Mouse (Mus musculus): ENCODE data around the gene Aacs. TPM values are rescaled to one million over a fixed set of nuclear protein-coding genes. Genes with fewer than 3 reads are reported as not detected.
A peak's percentile ranks its signal among the peaks of the same experiment; 100 is the strongest.
"Not testable (repeated sequence)": the region's sequence is repeated elsewhere in the genome, so short reads cannot be mapped to it uniquely, and the experiment has no call there.

Gene Aacs
- total RNA-seq (2017): 9.0 to 122 TPM (median 12.6 TPM) in 3 replicates

DNA sequence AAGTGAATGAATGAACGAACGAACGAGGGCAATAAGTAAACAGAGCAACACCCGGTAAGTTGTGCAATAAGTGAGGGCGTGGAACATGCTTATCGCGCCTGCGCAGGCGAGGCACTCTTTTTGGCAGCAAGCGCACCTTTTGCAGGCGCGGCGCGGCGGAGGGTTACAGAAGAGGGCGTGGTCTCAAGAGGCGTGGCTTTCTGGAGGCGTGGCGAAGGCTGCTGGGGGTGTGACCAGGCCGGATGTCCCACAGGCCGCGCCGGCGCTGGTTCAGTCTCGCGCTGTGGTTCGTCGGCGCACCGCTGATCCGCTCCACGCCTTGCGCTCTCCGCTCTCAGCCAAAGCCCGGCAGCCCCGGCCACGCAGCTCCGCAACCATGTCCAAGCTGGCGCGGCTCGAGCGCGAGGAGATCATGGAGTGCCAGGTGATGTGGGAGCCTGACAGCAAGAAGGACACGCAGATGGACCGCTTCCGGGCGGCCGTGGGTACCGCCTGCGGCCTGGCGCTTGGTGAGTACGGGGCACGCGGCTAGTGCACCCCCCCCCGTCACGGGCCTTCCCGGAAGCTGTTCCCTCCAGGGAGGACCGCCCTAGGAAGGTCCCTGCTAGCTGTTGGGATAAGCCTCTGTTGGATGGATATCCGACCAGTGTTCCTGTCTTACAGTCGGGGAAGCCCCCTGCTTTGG lies at the start of gene Aacs:
Gene Aacs (plus strand): TSS at position 214 of the 685 bp plus-strand sequence.
- ATAC-seq (replicated peaks; ENCODE audit: insufficient number of reproducible peaks, low FRiP score, low TSS enrichment, poor library complexity, severe bottlenecking): peak; percentile 97

DNA sequence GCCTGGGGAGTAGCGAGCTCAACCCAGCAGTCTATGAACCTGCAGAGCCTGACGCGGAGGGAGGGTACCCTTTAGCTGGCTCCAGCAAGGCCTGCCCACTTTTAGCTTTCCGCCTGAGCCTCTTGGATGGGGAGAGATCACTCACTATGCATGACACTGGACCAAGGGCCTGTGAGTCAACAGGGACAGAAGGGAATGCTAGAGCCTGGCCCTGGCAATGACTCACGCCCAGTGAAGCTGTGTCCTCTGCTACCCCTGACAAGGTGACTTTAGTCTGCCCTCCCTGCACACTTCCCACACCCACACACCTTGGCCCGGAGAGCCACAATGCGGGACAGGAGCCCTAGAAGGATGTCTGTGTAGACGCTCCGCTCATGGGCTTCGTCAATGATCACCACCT lies 49.3 kb upstream of the Aacs start:
- no peak for ATAC-seq (replicated peaks; ENCODE audit: insufficient number of reproducible peaks, low FRiP score, low TSS enrichment, poor library complexity, severe bottlenecking)

DNA sequence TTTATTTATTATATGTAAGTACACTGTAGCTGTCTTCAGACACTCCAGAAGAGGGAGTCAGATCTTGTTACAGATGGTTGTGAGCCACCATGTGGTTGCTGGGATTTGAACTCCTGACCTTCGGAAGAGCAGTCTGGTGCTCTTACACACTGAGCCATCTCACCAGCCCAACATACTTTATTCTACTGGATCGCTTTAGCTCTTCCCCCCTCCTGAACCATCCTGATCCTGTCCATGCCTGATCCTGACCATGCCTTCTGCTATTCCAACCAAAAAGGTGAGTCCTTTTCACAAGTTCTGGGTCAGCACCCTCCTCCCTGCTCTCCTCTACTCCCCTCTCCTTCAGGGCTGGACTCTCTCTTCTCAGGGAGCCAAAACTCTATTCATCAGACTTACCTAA lies 43.3 kb upstream of the Aacs start:
- ATAC-seq (replicated peaks; ENCODE audit: insufficient number of reproducible peaks, low FRiP score, low TSS enrichment, poor library complexity, severe bottlenecking): not testable (repeated sequence)

DNA sequence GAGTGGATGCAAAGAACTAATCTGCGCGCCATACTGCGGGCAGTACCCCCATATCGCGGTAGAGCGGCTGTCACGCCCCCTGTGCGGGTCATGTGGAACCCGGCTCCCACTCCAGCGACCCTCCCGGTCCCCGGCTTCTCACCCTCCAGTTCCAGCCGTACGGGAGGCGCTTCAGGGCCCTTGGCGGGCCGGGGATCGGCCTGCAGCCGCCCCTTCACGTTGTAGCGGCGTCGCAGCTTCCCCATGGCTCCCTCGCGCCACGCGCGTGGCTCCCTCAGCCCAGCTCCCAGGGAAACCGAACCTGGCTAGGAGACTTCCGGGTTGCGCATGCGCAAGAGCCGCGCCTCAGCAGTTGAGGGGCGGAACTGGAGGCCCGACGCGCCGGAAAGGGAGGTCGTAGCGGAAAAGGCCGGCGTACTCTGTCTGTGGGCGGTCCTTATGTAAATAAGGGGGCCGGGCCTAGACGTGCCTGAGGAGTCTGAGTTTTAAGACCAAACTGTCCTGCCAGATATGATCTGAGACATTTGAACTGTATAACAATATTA lies 41.7 kb upstream of the Aacs start, which contains the start of gene Dhx37:
Gene Dhx37 (minus strand): TSS at position 329 of the 545 bp plus-strand sequence.
- peak; percentile 97 for ATAC-seq (replicated peaks; ENCODE audit: insufficient number of reproducible peaks, low FRiP score, low TSS enrichment, poor library complexity, severe bottlenecking)

DNA sequence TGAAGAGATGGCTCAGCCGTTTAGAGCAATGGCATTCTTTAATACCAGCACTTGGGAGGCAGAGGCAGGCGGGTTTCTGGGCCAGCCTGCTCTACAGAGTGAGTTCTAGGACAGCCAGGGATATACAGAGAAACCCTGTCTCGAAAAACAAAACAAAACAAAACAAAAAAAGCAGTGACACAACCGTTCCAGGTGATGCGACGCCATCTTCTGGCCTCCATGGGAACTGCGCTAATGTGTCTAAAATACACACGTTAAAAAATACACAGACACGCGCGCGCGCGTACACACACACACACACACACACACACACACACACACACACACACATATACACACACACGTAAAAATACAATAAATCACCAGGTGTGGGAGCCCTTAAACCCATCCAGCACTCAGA lies 41.3 kb upstream of the Aacs start:
- not testable (repeated sequence) for ATAC-seq (replicated peaks; ENCODE audit: insufficient number of reproducible peaks, low FRiP score, low TSS enrichment, poor library complexity, severe bottlenecking)

DNA sequence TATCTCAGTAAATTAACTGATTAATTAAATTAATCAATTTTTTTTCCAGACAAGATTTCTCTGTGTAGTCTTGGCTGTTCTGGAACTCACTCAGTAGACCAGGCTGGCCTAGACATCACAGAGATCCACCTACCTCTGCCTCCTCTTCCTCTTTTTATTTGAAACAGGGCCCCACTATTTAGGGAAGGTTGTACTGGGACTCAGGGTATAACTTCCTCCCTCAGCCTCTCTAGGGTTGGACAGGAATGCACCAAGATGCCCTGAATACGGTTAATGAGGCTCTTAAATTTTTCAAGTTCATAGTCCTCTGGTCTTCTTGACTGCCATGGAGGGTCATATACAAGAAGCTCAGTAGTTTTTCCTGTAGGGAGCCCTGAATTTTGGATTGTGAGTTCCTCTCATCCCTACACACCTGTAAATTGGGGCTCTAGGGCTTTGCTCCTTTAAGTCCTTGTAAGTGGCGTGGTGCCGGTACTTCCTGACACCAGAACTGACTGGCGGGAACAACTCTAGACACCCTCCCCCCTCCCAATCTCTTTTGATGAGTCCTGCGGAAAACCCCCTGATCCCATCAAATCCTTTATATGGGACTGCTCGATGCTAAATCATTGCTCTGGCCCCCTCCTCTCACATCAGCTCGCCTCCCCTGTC lies 34.9 kb upstream of the Aacs start:
- peak; percentile 63 for ATAC-seq (replicated peaks; ENCODE audit: insufficient number of reproducible peaks, low FRiP score, low TSS enrichment, poor library complexity, severe bottlenecking)

DNA sequence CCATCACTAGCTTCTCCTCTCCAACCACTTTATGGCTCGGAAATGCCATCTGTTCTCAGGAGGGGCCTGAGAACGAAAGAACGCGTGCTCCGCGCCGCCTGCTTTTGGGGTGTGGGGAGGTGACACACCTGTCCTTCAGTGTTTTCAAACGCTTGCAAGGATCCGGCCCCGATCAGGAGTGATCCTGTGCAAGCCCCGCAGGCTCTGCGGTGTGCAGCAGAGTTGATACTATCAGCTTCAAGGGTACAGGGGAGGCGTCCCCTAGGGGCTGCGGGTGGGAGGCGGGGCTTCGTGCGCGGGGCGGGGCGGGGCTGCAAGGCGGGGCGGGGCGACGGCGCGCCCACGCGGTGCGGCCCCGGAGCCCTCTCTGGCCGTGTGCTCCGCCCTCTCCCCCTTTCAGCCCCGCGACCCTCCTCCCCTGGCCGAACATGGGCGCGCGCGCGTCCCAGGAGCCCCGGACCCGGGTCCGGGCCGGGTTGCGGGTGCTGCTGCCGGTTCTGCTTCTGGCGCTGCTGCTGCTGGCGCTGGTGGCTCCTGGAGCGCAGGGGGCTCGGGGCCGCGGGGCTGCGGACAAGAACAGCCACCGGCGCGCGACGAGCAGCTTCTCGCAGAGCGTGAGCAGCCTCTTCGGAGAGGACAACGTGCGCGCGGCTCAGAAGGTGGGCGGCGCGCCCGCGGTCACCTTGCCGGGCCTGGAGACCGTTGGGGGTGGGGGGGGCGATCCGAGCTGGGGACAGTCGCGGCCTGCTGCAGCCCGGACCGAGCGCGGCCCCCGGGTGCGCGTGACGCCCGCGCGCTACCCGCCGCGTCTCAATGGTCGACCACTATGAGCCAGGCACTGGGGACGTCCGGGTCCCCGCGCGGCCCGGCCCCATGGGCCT lies 34.1 kb upstream of the Aacs start, which contains the start of gene Bri3bp:
Gene Bri3bp (plus strand): TSS at position 335 of the 881 bp plus-strand sequence.
- no peak for ATAC-seq (replicated peaks; ENCODE audit: insufficient number of reproducible peaks, low FRiP score, low TSS enrichment, poor library complexity, severe bottlenecking)

DNA sequence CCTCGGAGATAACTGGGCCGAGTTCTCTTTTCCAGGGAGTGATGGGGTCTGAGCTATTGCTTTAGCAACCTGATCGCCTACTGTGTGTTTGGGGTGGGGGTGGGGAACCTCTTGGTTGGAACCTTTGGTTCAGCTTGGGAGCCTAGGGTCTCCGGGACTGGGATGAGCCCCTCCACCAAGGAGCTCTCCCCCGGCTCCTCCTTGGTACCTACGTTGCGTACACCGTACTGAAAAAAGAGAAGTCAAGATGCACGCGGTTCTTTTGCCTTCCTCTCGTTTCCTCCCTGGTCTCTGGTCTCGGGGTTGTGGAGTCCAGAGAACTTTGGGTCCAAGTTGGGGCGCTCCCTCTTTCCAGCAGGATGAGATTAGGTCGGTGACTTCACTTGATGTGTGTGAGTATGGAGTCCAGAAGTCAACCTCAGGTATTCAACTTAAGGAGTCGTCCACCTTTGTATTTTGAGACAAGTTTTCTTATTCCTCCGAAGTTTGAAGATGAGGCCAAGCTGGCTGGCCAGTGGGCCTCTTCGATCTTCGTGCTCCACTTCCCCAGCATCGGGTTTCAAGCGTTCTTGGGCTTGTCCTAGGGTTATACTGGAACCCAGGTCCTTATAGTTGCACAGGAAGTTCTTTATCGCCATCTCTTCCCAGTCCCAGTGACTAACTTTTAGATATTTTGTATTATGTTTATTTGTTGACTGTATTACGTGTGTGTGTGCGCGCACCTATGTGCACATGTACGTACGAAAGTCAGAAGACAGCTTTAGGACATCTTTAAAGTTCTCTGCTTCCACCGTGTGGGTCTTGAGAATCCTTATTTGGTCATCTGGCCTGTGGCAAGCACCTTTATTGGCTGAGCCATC lies 33.2 kb upstream of the Aacs start:
- ATAC-seq (replicated peaks; ENCODE audit: insufficient number of reproducible peaks, low FRiP score, low TSS enrichment, poor library complexity, severe bottlenecking): peak; percentile 44

DNA sequence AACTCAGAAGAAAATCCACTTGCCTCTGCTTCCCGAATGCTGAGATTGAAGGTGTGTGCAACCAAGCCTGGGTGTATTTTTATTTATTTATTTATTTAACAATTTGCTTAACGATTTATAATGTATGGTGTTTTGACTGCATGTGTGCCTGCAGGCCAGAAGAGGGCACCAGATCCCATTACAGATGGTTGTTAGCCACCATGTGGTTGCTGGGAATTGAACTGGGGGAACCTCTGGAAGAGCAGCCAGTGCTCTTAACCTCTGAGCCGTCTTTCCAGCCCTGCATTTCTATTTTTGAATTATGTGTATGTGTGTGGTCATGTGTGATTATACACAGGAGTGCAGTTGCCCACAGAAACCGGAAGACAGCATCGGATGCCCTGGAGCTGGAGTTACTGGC lies 32.3 kb upstream of the Aacs start:
- ATAC-seq (replicated peaks; ENCODE audit: insufficient number of reproducible peaks, low FRiP score, low TSS enrichment, poor library complexity, severe bottlenecking): no peak

DNA sequence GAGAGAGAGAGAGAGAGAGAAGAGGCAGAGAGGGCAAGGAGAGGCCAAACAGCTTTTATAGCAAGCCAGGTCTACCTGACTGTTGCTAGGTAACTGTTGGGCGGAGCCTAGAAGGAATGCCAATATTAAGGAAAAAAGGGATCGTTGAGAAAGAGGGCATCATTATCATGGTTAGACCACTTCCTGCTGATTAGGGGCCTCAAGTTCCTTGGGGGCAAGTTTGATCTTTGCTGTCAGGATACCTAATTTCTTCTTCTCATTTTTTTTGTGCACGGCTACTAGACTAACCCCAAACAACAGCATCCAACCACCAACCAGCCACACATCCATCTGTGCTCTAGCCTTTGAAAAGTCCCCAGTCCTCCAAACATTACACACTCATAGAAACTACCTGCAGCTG lies 31.7 kb upstream of the Aacs start:
- no peak for ATAC-seq (replicated peaks; ENCODE audit: insufficient number of reproducible peaks, low FRiP score, low TSS enrichment, poor library complexity, severe bottlenecking)

DNA sequence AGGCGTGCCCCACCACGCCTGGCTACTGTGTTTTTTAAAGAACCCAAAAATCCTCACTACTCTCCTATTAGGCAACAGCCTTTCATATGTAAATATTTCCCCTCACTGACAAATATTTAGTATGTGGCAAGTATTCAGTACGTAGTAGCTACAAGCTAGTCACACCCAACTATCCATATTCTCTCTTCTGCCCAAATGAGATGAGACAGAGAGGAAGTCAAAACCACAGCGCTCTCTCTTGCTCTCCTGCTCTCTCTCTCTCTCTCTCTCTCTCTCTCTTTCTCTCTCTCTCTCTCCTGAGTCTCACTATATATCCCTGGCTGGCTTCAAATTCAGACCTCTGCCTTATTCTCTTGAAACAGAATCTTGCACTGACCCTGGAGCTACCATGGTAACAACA lies 31.1 kb upstream of the Aacs start:
- peak; percentile 84 for ATAC-seq (replicated peaks; ENCODE audit: insufficient number of reproducible peaks, low FRiP score, low TSS enrichment, poor library complexity, severe bottlenecking)

DNA sequence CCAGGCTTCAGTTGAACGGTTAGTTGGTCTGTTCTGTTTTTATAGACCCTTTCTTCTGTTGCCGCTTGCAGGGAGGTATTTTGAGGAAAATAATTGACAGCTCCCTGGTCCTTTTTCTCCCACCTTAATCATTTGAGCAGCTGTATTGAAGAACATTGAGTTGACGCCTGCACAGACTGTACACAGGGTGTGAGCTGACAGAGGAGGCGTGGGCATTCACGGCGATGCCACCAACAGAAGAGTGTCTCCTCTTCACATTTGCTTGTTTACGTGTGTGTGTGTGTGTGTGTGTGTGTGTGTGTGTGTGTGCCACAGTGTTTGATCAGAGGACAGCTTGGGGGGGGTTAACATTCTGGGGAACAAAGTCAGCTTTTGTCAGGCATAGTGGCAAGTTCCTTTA lies 29.3 kb upstream of the Aacs start:
- ATAC-seq (replicated peaks; ENCODE audit: insufficient number of reproducible peaks, low FRiP score, low TSS enrichment, poor library complexity, severe bottlenecking): no peak

DNA sequence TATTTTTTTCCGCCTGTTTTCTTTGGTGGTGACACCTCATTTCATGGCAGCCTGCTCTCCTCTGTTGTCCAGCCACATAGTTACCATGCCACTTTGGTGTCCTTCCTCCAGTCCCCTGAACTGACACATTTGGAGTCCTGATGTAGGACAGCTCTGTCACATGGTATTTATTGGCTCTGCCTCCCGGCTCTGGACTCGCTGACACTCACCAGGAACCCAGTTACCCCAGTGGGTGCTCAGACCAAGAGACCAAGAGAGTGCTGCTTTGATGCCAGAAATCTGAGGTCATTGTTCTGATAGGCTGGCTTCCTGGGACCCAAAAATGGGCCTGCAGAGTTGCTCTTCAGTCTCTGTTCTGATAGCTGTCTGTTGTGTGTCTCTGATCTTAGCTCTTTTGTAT lies 27.6 kb upstream of the Aacs start:
- ATAC-seq (replicated peaks; ENCODE audit: insufficient number of reproducible peaks, low FRiP score, low TSS enrichment, poor library complexity, severe bottlenecking): no peak

DNA sequence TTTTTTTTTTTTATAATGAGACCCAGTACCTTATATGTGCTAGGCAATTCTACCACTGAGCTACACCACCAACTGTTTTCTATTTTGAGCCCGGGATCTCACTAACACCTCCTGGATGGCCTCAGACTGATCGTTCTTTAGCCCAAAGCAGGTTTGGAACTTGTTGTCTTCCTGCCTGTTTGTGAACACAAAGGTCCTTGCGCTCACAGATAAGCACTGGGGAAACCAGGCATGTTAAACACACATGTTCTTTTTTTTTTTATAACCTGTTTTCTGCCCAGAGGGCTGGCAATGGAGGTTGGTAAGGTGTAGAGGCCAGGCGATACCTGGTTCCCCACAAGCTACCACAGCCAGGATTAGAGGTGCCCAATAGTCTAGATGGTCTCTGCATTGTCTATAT lies 27.0 kb upstream of the Aacs start:
- no peak for ATAC-seq (replicated peaks; ENCODE audit: insufficient number of reproducible peaks, low FRiP score, low TSS enrichment, poor library complexity, severe bottlenecking)

DNA sequence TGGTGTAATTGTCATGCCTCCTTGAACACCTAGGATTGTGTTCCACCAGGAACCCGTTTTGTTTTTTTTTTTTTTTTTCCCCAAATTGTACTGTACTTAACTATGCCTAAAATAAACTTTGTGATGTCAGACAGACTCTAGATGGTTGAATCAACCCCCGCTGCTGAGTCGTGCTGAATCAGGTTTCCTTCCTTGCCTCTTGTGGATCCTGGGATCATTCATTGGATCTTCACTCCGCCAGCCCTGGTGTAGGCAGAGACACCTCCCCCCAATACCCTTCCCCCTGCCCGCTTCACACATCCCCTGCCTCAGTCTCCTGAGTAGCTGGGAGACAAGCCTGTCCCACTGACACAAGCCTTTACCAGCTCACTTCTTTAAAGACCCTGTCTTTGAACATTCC lies 26.3 kb upstream of the Aacs start:
- ATAC-seq (replicated peaks; ENCODE audit: insufficient number of reproducible peaks, low FRiP score, low TSS enrichment, poor library complexity, severe bottlenecking): no peak

DNA sequence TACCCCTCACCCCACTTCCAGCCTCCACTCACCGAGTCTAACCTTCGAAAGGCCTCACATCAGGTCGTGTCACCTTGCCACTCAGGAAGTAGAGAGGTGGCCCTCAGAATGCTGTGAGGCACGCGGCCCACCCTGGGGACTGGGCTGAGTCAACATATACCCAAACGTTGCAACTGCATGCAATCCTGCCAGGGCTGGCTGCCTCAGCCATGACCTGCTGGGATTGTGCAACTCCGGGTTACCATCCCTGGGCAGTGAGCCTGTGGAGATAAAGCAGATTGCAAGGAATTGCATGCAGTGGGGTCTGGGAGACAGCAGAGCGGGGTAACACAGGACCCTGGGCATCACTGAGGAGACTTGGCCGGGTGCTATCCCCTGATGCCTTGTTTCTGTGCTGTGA lies 23.0 kb upstream of the Aacs start:
- no peak for ATAC-seq (replicated peaks; ENCODE audit: insufficient number of reproducible peaks, low FRiP score, low TSS enrichment, poor library complexity, severe bottlenecking)

DNA sequence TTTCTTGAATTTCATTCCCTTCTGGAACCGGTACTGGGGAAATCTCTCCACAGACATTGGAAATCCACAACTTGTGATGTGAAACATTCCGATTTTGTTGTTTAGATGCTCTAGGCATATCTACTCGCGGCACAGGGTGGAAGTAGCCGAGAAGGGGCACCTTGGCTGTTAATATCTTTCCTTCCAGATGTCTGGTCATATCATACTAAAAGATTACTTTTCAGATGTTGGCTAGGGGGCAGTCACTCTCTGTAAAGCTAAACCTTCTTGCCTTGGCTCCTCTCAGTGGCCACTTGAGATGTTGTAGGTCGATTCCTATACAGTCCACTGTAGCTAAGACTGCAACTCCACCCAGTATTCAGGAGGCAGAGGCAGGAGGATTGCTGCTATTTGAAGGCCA lies 19.5 kb upstream of the Aacs start:
- ATAC-seq (replicated peaks; ENCODE audit: insufficient number of reproducible peaks, low FRiP score, low TSS enrichment, poor library complexity, severe bottlenecking): no peak

DNA sequence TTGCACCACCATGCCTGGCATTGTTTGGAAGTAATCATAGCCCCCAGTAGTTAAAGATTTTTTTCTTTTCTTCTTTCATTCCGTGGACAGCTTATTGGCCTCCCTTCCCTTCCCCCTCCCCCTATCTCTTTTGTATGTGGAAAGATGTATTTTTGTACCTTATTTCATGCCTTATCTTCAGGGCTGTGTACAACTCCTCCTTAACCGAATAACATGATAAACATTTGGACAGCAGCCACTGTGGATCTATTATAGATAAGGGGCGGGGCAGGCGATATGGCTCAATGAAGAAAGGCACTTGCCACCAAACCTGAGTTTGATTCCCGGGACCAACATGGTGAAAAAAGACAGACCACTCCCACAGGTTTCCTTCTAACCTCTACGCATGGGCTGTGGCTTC lies 18.1 kb upstream of the Aacs start:
- ATAC-seq (replicated peaks; ENCODE audit: insufficient number of reproducible peaks, low FRiP score, low TSS enrichment, poor library complexity, severe bottlenecking): no peak

Measured in monocyte, adult 5-6 weeks (primary cell).